Mouse (Mus musculus) cerebellum, adult 2 months (tissue): ENCODE data around the gene Zbtb46. TPM values are rescaled to one million over a fixed set of nuclear protein-coding genes. Genes with fewer than 3 reads are reported as not detected.

Experiments used
- DNase-seq, 2 experiments: peaks; one replicate each; pipeline ENCODE4 v3.0.0; 2021
- H3K27ac ChIP-seq: fragments of 200-500 bp; 2 replicates; pipeline ENCODE4 v1.5.1; 2012; ENCODE audit warnings: low read length, control low read depth, inconsistent platforms; ENCODE audit not compliant: insufficient read depth
- H3K27me3 ChIP-seq: fragments of 200-500 bp; 2 replicates; pipeline ENCODE4 v1.6.1; 2012; ENCODE audit warnings: inconsistent platforms, mild to moderate bottlenecking, low read length, moderate library complexity; ENCODE audit not compliant: control insufficient read depth, insufficient read depth
- H3K4me1 ChIP-seq: fragments of 200-500 bp; 2 replicates; pipeline ENCODE4 v1.6.1; 2011; ENCODE audit warnings: low read length; ENCODE audit not compliant: control insufficient read depth, insufficient read depth
- H3K4me3 ChIP-seq: fragments of 200-500 bp; replicated peaks from 2 replicates; pipeline ENCODE3; 2011; ENCODE audit warnings: mild to moderate bottlenecking, low read depth, low read length, control low read depth; ENCODE audit not compliant: insufficient read depth
- CTCF ChIP-seq: fragments of 200-500 bp; IDR thresholded peaks from 2 replicates; pipeline ENCODE4 v1.5.1; 2011; ENCODE audit warnings: low read depth, mild to moderate bottlenecking, control low read depth, low read length, moderate library complexity, borderline replicate concordance; ENCODE audit not compliant: insufficient read depth
- POLR2A ChIP-seq: fragments of 200-500 bp; IDR thresholded peaks from 2 replicates; pipeline ENCODE4 v1.6.1; 2011; ENCODE audit warnings: low read length, control low read depth, borderline replicate concordance; ENCODE audit not compliant: insufficient read depth
- WGBS: fragments of 180-500 bp; shearing (Covaris S2); methylation state at CpG from one replicate; pipeline ENCODE4 v1.1.7; 2018; 5-methylcytosine and 5-hydroxymethylcytosine counted together
- polyA plus RNA-seq: library from polyadenylated mRNA; depleted of rRNA; stranded (reverse); fragments of >200 nt; gene quantifications from 2 replicates; pipeline ENCODE4 v1.2.3, GENCODE M21; 2012

Zbtb46 gene
- polyA plus RNA-seq, 1 experiment = 31.9 TPM

DNA sequence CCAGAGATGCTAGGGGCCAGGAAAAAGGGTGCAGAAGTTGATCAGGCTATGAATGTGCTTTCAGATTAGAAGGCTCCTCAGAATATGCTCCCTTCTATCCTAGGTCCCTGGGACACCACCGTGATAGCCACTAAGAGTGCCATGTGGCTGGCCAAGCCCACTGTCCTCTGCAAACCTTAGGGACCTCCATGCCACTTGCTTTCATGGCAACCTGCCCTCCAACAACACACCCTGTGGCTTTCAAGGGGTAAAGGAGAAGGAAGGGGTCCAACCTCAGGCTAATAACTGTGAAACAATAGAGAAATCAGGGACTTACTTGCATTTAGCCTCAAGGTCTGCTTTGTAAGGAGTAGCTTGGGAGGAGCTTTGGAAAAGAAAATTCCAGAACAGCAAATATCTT is 3.4 kb upstream of the Zbtb46 start:
- Histone ChIP-seq H3K27me3 (no peaks in the 10 kb centered on the region), H3K4me3 (peak overlapping the region; percentile 38), H3K4me1 (peaks cover 43% of the 10 kb centered on the region), H3K27ac (peak overlapping the region; percentile 91)
- WGBS = 17% methylated on average over 1 of the region's 1 CpGs
- TF ChIP-seq POLR2A (no peak), CTCF (no peak)
- peak in 1 of 2 experiments; percentile 49 for DNase-seq

DNA sequence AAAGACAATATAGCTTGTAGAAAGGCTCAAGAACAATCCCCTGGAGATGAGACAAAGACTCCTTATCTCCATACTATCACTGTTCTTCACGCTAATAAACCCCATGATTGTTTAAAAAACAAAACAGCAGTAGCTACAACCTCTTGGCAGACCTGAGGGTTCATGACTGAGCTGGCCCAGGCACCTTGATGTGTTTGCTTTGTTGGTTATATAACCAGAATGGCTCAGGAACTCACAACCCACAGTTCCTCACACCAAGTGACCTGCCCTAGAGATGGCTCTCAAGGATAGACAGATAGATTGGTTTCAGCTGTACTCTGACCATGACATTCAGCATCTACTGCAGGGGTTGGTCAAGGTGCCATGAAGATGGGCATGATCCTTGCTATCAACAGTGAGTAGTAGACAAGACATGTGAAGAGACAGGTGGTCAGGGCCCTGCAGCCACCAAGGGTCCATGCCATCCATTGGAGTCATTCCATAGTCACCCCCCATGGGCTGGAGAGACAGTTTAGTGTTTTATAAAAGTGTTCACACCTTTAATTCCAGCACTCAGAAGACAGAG is 2.4 kb upstream of the Zbtb46 start:
- Histone ChIP-seq H3K4me1 (peaks cover 48% of the 10 kb centered on the region), H3K4me3 (no peak overlapping the region), H3K27ac (peak overlapping the region; percentile 35), H3K27me3 (no peaks in the 10 kb centered on the region)
- DNase-seq = peak in 1 of 2 experiments; percentile 45
- 32% methylated on average over 1 of the region's 1 CpGs for WGBS
- no peak for TF ChIP-seq CTCF
- TF ChIP-seq POLR2A = no peak

DNA sequence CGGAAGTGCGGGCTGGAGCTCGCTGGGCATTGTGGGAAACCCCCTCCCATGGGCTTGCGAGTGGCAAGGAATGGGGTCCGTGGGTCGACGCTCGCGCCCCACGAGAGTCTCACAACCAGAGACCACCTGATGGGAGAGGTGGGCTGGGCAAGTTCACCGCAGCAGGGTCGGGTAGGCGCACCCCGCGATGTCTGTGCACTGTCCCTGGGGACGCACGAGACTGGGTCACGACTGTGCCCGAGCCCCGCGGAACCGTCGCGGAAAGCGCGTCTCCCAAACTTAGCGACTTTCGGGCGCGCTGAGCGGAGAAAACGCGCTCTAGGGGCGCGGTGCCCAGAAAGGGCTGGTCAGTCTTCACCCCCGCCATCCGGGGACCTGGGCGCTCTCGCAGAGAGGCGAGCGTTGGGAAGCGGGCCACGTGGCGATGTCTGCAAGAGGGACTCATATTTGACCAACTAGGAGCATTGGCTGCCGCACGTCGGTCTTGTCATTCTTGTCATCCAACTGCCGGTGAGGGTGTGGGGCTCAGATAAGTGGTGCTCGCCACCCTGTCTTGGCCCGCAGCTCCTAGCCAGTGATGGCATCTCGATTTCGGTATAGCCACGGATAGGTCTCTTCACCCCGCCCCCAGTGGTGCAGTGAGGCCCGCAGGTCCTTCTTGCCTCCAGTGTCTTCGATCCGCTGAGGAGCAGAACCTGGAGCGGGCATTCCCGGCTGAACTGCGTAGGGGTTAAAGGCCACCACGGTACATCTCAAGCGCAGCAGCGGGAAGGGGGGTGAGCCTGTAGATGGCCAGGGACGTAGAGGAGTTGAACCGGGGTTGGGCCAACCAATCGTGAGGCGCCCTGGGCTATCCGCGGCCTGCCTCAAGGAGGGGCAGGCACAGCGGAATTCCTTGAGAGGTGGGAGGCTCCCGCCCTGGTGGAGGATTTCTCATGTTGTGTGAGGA is 721 bp upstream of the Zbtb46 start:
- Histone ChIP-seq H3K27me3 (no peaks in the 10 kb centered on the region), H3K4me1 (peaks cover 48% of the 10 kb centered on the region), H3K4me3 (peak overlapping the region; percentile 54), H3K27ac (peak overlapping the region; percentile 12)
- 4% methylated on average over 71 of the region's 71 CpGs for WGBS
- DNase-seq = peak; percentile 68 to 71
- no peak for TF ChIP-seq POLR2A
- TF ChIP-seq CTCF = no peak

DNA sequence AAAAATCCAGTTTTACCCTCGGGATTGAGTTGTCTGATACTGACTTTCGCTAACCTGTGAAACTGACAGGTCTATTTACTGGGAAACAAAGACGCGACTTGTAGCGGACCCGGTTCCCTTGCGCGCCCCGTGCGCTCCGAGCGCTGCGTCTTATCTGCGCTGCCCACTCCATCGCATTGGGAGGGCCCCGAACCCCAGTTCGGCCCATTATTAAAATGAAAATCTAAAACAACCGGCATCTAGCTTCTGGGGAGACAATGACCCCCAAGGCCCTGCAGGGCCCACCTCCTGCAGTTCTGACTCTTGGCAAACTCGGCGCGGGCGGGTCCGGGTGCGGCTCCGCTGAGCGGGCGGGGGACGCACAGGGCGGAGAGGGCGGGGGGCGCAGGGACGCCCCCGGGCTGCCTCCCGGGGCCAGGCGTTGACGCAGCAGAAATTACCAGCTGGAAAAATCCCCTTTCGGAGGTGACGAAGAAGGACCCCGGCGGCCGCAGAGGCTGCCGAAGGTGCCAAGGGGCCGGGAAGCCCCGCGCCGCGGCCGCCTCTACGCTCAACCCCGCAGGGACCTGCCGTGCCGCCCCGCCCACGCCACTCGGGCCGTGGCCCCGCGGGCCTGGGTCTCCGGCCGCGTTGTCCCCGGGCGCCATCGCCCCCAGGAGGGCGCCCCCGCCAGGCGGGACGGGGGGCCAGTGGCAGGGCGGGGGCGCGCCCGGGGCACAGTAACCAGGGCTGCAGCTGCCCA is 644 bp downstream of the Zbtb46 start:
- 2% methylated on average over 66 of the region's 72 CpGs for WGBS
- peaks cover 39% of the 10 kb centered on the region for H3K4me1 ChIP-seq
- peak overlapping the region; percentile 62 for H3K27ac ChIP-seq
- no peaks in the 10 kb centered on the region for H3K27me3 ChIP-seq
- peak; percentile 64 to 70 for DNase-seq
- H3K4me3 ChIP-seq = peak overlapping the region; percentile 66
- TF ChIP-seq POLR2A (no peak), CTCF (no peak)

DNA sequence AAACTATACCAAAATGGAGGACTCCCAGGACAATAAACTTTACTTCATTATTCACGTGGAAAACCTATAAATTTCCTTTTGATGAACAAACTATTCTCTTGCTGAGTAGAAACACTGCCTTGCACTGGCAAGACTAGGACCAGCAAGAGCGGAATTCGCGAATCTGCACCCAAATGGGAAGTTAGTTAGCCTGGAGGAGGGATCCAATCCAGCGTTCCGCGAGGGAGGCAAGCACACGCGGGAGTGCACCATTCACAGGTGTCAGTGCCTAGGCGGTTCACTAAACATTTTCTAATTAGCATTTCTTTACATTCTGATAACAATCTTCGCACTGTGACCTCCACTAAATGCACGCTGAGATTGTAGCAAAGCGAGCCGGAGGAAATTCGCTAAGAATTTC is 1.4 kb downstream of the Zbtb46 start:
- DNase-seq = peak in 1 of 2 experiments; percentile 36

DNA sequence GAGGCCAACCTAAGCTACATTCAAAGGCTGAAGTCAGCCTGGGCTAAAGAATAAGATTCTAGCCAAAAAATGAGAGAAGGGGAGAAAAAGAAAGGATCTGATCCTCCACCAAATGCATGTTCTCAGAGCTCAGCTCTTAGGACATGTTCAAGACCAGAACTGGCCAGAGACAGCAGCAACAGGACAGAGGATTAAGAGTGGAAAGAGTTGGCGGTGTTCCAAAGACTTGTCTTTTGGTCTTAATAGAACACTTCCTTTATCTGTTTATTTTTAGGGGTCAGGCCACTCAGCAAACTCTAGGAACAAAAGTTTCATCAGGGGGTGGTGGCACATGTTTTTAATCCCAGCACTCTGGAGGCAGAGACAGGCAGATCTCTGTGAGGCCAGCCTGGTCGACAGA is 3.3 kb downstream of the Zbtb46 start:
- no peak overlapping the region for H3K4me3 ChIP-seq
- TF ChIP-seq CTCF (no peak), POLR2A (no peak)
- 62% methylated on average over 2 of the region's 2 CpGs for WGBS
- peaks cover 37% of the 10 kb centered on the region for H3K4me1 ChIP-seq
- DNase-seq = no peak
- no peak overlapping the region for H3K27ac ChIP-seq
- H3K27me3 ChIP-seq = no peaks in the 10 kb centered on the region

More for the DNA sequence above, 1.4 kb downstream of the Zbtb46 start:
- H3K4me1 ChIP-seq = peaks cover 37% of the 10 kb centered on the region
- H3K27ac ChIP-seq = no peak overlapping the region
- TF ChIP-seq POLR2A = no peak
- no peak for TF ChIP-seq CTCF
- peak overlapping the region; percentile 66 for H3K4me3 ChIP-seq
- H3K27me3 ChIP-seq = no peaks in the 10 kb centered on the region
- 3% methylated on average over 15 of the region's 15 CpGs for WGBS

DNA sequence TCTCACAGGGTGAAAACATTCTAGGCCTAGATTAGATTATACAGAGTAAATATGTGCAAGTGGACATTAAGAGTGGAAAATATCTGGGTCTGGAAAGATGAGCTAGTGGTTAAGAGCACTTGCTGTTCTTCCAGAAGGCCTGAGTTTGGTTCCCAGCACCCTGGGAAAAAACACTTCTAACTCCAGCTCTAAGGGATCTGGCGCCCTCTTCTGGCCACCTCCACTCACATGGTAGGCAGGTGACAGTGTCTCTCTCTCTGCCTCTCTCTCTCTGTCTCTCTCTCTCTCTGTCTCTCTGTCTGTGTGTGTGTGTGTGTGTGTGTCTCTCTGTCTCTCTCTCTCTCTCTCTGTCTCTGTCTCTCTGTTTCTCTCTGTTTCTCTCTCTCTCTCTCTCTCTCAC is 6.0 kb downstream of the Zbtb46 start:
- Histone ChIP-seq H3K4me1 (peaks cover 33% of the 10 kb centered on the region), H3K27me3 (no peaks in the 10 kb centered on the region), H3K27ac (no peak overlapping the region), H3K4me3 (no peak overlapping the region)
- no peak for DNase-seq
- 53% methylated on average over 1 of the region's 1 CpGs for WGBS
- TF ChIP-seq CTCF (peak; percentile 10; the same call in 1 of the 2 replicates), POLR2A (no peak)
